Mouse (Mus musculus) frontal cortex, postnatal 25 days (tissue): Measurements from ENCODE around the gene Lpp.

Experiments used
- DNase-seq, 2 experiments: peaks; one replicate each; pipeline ENCODE4 v3.0.0; 2022; ENCODE audit warnings: low spot score in 2 of 2

Lpp gene

DNA sequence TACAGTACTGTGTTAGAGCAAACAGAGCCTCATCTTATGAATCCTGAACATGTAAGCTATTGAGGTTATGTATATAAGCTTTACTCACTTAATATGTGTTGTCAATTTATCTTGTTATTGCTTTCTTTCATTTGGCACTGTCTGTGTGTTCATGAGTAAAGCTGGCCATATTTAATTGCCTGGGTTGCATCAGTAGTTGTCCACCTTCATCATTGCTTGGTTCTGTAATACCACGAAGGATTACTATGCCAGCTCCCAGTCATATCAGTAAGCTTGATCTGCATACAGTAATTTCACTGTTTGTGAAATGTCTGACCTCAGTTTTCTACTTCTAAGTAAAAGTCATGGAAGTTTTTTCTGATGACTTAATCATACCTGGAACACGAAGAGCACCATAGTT is 401.4 kb downstream of the Lpp start:
- DNase-seq = no peak

DNA sequence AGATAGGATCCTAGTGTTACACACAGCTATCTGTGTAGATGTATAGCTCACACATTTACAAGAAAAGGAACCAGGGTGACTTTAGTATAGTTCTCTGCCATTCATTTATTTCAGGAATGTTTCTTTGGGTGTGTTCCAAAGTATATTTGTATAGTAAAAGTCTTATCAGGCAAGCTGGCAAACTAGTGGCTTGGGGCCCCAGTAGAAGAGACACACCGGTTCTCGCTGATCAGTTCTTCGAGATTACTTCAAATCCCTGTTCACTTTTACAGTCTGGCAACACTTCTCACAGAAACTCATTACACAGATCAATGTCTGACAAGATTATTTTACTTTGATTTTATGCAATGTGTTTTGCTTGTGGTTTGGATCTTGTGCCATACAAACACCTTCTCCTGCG is 408.0 kb downstream of the Lpp start:
- DNase-seq = no peak

DNA sequence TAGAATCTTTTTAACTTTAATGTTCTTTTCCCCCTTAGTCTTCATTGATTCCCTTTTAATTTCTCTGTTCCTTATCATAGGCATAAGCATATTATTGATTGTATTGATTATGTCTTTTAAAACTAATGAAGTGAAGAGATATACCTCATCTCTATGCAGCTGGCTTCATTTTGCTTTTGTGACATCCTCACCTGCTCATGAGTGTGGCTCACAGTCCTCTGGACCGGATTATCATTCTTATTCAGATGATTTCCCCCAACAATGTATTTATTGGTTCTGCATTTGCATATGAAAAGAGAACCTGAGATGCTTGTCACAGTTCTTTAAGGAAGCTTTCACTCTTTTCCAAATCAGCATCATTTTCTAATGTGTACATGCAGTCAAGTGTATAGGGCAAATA is 408.5 kb downstream of the Lpp start:
- no peak for DNase-seq

DNA sequence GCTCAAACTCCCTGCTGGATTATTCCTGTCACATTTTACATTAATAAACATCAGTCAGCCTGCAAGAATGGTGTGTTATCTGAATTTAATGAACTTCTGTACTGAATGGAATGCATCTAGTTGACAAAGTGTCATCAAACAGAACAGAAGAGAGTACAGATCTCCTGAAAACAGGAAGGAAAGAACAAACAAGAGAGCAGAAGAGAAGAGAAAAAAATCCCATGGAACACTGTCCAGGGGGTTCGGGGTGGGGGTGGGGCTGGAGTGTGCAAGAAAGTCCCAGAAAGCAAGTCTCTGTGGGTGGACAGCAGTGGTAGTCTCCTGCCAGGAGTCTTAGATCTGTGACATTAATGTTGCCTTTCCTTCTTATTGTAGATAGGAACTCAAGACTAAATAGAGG is 412.8 kb downstream of the Lpp start:
- DNase-seq = no peak

DNA sequence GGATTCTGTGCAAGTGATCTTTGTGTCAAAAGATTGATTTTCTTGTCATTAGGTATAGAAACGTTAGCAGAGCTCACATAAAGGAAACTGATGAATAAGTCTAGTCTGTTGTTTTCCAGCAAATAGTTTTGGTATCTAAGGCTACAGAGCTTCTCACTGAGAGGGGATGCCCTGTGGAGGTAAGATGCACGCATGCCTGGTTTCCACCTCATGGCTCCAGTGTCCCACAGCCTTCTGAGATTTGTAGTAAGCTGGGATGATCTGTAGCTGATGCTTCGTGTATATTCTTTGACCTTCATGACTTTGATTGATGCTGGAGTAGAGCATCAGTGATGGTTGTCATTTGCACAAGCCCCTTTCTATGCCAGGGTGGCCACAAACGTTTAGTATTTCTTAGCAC is 414.3 kb downstream of the Lpp start:
- DNase-seq = no peak

DNA sequence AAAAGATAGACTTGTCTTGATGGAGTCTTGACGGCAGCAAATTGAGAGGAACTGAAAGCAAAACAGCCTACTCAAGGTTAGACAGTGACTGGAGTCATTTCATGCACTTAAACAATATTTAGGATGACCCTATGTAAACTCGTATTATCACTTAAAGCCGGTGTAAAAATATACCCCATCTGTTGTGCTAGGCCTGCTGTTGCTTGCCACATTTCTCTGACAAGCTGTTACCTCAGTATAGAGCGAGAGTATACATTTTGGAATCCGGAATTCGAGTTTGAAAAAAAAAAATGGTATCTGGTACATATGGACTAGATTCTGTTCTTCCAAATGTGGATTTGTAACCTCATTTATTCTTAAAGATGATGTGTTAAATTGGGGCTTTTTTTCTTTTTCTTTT is 416.5 kb downstream of the Lpp start:
- no peak for DNase-seq

DNA sequence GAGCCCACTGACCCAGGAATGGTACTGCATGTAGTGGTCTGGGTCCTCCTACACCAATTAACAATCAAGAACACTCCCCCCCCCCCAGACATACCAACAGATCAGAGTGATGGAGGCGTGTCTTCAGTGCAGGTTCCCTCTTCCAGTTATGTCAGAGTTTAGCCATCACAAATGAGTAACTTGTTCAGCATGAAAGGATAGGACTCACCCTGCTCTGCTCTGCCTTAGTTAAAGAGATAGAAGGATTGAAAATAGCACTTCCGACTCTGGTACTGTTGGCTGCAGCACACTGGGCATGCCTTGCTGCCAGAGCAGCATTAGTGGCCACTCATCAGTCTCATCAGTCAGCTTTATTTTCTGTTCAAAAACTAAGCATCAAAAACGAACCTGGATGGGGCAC is 423.3 kb downstream of the Lpp start:
- DNase-seq = no peak

DNA sequence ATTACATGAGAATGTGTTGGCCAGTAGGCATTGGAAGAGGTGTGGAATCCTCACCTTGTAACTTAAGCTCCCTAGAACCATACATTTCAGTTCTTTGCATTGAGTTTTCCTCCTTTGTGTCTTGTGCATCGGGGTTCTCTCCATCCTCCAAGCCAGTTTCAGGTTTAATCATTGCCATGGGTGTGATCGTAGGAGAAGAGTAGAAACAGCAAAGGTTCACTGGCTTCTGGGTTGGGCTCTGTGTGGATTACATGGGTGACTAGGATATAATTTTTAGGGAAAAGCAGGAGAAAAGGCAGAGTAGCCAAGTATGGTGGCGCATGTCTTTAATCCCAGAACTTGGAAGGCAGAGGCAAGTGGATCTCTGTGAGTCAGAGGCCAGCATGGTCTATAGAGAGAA is 424.1 kb downstream of the Lpp start:
- DNase-seq = no peak

DNA sequence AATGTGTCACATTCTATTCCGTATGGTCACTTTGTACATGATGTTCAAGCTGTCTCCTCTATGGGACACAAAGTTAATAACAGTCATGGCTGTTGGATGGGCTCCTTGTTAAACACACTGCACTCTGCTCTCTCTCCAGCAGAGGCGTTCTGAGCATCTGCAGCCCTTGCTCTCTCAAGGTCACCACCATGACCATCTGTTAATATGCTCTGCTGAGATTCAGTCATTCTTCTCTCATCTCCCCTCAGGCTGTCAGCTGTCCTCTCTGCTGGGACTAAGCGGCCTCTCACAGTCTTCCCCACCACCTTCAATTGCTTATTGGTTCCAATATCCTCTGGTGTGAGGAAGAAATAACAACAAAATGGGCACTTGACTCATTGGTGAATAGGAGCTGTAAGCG is 425.8 kb downstream of the Lpp start:
- DNase-seq = no peak

DNA sequence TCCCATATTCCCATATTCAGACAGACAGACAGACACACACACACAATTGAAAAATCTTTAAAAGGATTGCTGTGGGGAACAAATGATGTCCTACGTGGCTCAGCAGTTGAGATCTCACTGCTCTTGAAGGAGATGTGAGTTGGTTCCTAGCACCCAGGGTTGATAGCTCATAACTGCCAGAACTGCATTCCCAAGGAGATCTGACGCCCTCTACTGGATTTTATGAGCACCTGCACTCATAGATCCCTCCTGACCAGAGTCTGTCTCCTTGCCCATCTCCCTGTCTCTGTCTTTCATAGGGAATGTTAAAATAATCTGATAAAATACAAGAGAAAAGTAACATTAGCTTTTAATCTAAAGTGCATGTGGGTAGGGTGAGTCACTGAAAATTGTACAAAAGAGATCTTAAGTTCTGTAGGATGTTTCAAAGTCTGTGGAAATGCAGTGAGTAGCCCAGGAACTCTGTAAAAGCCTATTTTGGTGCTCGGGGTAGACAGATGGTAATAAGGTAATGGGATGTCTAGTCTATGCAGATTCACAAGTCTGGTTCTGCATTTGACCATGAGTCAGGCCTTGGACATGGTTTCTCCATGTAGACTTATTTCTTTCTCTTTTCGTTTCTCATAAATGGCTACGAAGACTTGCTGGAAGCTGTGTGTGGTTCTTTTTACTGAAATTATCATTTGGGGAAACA is 429.0 kb downstream of the Lpp start:
- no peak for DNase-seq

DNA sequence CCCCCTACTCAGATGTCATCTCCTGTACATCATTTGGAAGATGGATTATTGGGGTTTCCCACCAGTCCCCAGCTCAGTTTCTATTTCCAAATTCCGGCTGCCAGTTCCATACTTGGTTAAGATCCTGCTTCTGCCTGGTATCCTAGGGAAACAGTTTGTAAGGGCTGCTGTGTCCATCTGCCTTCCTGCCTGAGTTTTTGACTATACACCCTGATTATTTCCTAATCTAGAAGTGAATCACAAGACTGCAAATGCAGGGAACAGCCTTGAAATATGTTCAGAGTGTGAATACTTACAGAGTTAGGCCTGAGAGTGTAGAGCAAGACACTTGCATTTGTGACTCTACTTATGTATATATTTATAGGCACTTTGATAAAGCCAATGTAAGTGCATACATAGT is 429.6 kb downstream of the Lpp start:
- no peak for DNase-seq

DNA sequence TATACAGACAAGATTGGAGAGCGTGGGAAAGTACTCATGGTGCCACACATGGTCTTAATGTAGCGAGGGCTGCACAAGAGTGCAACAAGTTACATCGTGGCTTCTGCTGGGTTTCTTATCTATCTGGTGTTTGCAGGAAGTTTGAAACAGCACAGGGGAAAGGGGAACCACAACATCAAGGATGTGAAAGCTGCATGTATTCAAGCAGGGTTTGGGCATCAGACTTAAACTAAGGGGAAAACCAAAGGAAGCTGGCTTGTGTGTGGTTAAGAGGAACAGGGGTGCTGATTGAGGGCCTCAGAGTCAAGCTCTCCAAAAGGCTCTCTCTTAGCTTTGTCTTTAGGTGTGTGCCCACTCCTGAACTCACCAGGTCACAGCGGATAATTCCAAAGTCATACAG is 433.1 kb downstream of the Lpp start:
- DNase-seq = no peak

DNA sequence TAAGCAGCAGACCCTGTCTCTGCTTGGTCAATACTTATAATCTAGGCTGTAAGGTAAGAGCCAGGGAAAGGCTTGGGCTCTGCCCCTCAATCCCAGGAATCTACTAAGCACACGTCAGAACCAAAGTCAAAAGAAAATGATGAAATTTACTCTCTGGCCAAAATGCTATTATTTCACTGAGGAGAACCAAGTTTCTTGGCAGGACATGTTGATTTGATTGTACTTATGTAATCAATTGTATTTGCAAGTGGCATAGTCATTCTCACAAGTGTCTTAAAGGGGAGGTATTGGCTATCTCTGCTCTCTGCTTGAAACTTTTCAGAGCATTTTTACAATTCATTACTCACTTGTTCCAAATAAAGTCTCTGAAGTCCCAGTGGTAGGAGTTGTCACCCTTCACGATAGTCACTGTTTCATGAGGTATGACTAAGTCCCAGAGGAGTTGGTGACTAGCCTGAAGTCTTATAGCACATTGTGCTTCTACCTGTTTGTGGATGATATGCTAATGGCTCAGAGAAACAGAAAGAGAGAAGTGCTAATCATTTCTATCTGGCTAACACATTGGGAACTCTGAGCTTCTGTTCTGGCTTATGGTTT is 435.0 kb downstream of the Lpp start:
- DNase-seq = no peak

DNA sequence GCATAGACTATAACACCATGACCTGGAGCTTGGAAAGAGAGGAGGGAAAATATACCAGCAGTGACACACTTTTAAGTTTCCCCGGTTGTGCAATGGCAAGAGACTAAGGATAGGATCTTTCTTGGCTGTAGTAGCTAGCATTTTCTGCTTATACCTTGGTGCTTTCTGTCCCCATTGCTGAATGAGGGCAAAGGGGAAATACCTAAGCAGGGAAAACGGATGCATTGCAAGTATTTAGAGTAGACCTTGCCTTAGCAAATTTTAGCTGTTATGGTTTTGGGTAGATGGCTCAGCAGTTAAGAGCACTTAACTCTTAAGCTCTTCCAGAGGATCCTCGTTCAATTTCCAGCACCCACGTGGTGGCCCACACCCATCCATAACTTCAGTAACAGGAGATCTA is 436.6 kb downstream of the Lpp start:
- DNase-seq = no peak

DNA sequence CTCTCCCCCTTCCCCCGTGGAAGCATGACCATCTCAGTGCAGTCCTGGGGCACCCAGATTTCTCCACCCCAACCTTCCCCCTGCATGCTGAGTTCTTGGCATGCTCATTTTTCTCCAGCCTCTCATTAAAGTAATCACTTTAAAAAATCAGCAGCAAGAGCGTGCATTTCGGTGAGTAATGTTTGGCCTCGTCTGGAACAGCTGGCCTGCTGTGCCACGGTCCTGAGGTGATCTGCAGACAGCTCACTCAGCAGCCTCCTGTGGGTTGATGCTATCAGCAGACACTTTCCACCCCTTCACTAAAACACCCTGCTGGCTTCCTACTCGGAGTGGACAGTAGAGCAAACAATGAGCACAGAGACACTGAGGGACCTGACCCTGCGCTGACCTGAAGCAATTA is 437.6 kb downstream of the Lpp start:
- DNase-seq = no peak

DNA sequence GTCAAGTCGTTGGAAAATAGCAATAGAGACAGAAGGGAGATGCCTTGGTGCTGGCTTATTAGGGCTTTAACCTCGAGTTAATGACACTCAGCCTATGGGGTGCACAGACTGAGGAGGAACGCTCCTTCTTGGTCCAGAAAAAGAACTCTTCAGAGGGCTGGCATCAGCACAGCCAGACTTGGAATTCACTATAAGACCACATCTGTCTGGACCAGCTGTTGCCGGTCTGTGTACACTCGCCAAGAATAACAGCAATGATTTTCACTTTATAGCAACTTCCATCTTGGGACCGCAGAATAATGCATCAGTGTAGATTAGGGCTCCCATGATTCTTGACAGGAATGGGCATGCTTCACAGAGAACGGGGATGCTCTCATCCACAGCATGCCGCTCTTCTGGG is 439.9 kb downstream of the Lpp start:
- DNase-seq = no peak

DNA sequence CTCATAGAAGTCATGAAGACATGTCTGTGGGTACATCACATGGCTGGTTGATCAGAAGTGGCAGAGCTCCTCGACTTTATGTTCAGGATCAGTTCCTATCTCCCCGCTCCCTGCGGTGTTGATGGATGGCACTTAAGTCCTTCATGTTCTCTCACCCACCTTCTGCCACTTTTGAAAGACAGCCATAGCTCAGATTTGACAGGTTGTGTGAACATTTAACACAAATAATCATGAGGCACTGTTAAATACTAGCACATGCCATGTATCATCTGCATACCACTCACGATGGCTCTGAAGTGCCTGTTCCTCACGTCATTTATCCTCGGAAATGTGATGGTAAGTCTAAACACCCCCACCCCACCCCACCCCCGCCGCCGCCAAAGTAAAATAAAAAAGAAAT is 441.2 kb downstream of the Lpp start:
- DNase-seq = no peak

DNA sequence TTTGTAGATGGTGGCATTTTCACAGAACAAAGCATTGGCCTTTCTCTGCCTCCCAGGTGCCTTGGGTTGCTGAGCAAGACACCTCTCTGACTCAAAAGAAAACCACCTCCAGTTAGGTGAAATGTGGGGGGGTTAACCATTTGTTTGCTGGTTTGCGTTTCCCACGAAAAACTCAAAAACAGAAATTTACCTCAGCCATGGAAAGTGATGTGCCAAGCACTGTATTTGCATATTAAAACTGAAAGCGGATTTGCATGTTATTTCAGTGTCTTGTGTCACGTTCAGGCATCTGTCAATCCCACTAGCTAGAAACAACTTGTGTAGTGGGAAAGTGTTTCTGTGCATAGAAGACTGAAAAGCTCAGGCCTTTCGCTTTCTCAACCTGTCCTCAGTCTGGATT is 443.2 kb downstream of the Lpp start:
- DNase-seq = no peak

DNA sequence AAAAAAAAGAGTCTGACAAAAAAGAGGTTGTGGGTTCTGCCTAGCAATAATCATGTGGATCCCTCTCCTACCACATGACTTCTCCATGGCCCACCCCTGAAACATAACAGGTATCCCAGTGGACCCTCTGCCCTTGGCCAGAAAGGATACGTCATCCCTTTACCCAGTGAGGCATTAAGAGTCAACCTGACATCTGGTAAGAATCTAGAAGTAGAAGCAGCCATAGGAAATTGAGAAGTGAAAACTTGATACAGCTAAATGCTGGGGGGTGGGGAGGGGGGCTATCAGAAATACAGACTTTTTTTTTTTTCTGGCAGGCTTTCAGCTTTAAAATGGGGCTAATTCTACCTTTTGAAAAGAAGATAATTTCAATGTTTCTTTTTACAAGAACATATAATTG is 445.7 kb downstream of the Lpp start:
- DNase-seq = no peak

DNA sequence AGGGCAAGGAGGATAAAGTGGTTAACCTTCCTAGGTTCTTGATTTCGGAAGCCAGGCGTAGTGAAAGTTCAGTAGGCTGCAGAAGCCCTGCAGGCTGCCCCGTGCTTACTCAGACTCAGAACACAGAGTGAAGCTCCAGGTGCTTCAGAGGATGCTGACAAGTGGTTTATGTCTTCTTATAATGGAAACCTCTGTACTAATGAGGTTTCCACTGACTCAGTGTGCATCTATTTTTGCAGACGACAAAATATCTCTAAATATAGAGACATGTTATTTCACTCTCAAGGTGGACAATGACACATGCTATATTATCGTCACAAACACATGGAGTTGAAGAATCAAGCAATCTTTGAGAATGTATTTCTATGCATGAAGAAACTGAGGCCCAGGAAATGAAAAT is 446.8 kb downstream of the Lpp start:
- no peak for DNase-seq

DNA sequence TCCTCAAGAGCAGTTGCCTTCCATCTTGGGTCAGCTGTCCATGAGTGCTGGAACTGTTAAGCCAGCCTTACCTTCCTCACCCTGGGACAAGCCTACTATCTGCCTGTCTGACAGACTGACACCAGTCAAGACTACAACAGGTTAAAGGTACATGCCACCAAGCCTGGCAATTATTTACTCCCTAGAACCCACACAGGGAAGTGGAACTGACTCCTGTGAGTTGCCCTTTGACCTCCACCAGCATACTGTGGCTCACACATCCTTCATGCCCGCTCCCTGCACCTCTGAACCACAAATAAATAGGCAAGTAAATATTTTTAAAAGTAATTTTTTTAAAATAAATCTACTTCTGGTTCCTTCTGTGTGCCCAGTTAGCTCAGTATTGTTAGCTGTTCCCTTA is 452.8 kb downstream of the Lpp start:
- no peak for DNase-seq

DNA sequence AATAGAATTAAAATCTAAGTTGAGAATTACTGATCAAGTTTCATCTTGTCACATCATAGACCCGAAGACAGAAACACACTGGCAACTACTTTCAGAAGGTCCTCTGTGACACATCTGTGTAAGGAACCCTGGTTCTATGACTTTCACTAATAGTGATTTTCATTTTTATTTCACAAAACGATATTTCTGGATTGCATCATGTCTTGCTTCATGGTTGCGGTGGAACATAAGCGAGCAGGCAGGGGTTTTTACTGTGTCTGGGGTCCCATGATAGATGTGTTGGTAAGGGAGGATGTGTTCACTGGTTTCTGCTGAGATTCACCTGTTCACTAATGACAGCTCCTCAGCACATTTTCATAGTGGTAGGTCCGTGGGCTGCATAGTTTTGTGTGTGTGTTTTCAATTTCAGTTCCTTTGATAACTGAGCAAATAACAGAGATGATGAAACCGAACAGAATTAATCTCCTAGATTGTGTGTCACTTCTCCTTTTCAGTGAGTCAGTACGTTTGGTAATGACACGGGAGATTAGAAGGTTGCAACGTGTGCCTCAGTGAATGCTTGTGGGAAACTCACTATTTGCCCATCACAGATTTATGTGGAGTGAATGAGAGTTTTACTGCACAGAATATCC is 466.3 kb downstream of the Lpp start:
- DNase-seq = no peak

DNA sequence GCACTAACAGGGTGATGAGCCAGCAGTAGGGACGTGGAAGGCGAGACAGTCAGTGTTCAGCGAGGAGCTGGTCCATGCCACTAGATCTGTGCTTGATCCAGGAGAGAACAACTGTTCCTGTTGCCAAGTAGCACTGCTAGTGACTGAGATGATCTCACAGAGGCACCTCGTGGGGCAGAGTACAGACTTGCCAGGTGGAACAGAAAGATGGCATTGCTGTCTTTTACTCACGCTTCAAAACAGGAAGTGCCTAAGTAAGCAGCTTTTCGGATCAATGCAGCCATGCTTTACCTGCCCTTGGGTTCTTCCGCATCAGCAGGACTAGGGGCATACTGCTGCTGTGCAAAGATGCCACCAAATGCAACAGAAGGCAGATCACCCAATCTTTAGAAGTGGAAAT is 467.1 kb downstream of the Lpp start:
- DNase-seq = no peak

DNA sequence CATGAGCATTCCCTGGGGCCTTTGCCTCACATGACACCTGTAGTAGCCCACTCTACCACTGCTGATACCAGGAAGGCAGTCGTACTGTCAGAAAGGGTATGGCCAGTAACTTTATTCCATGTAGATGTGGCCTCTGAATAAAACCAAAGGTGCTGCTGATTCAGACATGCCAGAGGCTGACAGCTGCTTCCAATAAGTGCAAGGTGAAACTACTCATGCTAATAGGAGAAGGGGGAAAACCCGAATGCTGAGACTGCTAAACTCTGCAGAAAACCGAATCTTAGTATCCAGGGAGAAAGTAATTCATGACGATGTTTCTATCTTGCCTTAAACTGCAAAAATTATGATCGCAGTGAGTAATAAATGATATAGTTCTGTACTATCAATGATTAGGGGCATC is 468.1 kb downstream of the Lpp start:
- DNase-seq = no peak
